Mouse (Mus musculus) liver, postnatal 0 days (tissue): ENCODE measurements at regions not wholly inside any gene's neighbourhood (a gene's known extent, or its start where the extent isn't known, plus 50 kb on each side); places are given as distances from the start of the nearest gene placed in this dataset.

Experiments
- CTCF ChIP-seq: sonication (generic); IDR thresholded peaks from 2 replicates; pipeline ENCODE4 v1.5.1; 2016; ENCODE audit warnings: antibody characterized with exemption, low read depth
- EP300 ChIP-seq: IDR thresholded peaks from 2 replicates; pipeline ENCODE4 v1.6.1; 2016; ENCODE audit warnings: antibody characterized with exemption, low read depth, mild to moderate bottlenecking

DNA sequence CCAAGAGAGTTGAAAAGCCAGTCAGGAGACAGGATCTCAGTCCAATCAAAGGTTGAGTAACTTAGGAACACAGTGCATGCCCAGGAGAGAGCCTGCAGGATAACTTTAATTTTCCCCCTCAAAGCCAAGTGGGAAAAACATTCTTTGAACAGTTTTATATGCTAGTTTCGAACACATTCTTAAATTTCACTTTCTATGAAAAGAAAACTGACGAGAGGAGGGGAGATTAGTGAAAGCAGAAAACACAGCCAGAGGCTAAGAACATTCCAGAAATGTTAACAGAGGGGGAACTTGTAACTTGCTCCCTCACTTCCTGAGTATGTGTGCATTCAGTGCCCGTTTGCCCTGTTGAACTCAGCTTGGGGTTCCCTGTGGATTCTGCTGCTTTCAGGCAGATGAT lies 213.0 kb upstream of the Tars start:
- TF ChIP-seq CTCF (no peak), EP300 (no peak)
